Mouse (Mus musculus) midbrain, embryonic 14.5 days (tissue): Measurements from ENCODE around the gene Mapk8ip3. TPM values are rescaled to one million over a fixed set of nuclear protein-coding genes. Genes with fewer than 3 reads are reported as not detected.

Experiments used
- ATAC-seq: fragments of 200-750 bp; cut with Nextera tagmentation; 2 replicates; pipeline ENCODE4 v1.8.0; 2017; ENCODE audit warnings: moderate number of reproducible peaks, moderate library complexity; ENCODE audit not compliant: low FRiP score, low TSS enrichment
- DNase-seq: peaks from one replicate; pipeline ENCODE4 v3.0.0-alpha.2; 2015
- H3K27ac ChIP-seq: fragments of 300-500 bp; sonication (generic); replicated peaks from 2 replicates; pipeline ENCODE4 v1.5.1; 2014; ENCODE audit warnings: mild to moderate bottlenecking, low read depth, low read length, moderate library complexity
- H3K27me3 ChIP-seq: fragments of 300-500 bp; sonication (generic); 2 replicates; pipeline ENCODE4 v1.6.1; 2014; ENCODE audit warnings: low read length, control low read depth, mixed read lengths; ENCODE audit not compliant: control insufficient read depth, insufficient read depth
- H3K36me3 ChIP-seq: fragments of 300-500 bp; sonication (generic); 2 replicates; pipeline ENCODE4 v1.6.1; 2014; ENCODE audit warnings: low read length, control low read depth; ENCODE audit not compliant: control insufficient read depth, insufficient read depth
- H3K4me1 ChIP-seq: fragments of 300-500 bp; sonication (generic); 2 replicates; pipeline ENCODE4 v1.6.1; 2014; ENCODE audit warnings: mild to moderate bottlenecking, antibody characterized with exemption, low read length, control low read depth; ENCODE audit not compliant: control insufficient read depth, insufficient read depth
- H3K4me2 ChIP-seq: fragments of 300-500 bp; sonication (generic); 2 replicates; pipeline ENCODE4 v1.6.1; 2014; ENCODE audit warnings: mild to moderate bottlenecking, low read length, moderate library complexity
- H3K4me3 ChIP-seq: fragments of 300-500 bp; sonication (generic); replicated peaks from 2 replicates; pipeline ENCODE4 v1.5.1; 2014; ENCODE audit warnings: low read depth, low read length
- H3K9ac ChIP-seq: fragments of 300-500 bp; sonication (generic); replicated peaks from 2 replicates; pipeline ENCODE4 v1.6.1; 2014; ENCODE audit warnings: mild to moderate bottlenecking, low read length, moderate library complexity
- H3K9me3 ChIP-seq: fragments of 300-500 bp; sonication (generic); 2 replicates; pipeline ENCODE4 v1.6.1; 2016; ENCODE audit warnings: low read length, control low read depth, mixed read lengths; ENCODE audit not compliant: control insufficient read depth
- WGBS: fragments of 180-500 bp; shearing (Covaris S2); extraction: QIAGEN DNeasy Blood & Tissue Kit; methylation state at CpG from one replicate; pipeline ENCODE4 v1.1.7; 2014; 5-methylcytosine and 5-hydroxymethylcytosine counted together
- polyA plus RNA-seq: library from polyadenylated mRNA; unstranded; fragments of >200 nt; fragmentation: Nextera tagmentation; extraction: Ambion mirVana; gene quantifications from 2 replicates; pipeline ENCODE4 v1.2.1, GENCODE M21; 2014

The Mapk8ip3 gene
- polyA plus RNA-seq, 1 experiment from 2014 or later: 86.1 TPM

GRCm38 (mm10) chr17:24851381-24852125 is 85.2 kb downstream of the Mapk8ip3 start:
- 79% methylated on average over 10 of the region's 10 CpGs for WGBS
- H3K9me3 ChIP-seq: no peaks in the 10 kb centered on the region
- DNase-seq (no peak), ATAC-seq (no peak)
- peaks cover 17% of the 10 kb centered on the region for H3K4me1 ChIP-seq
- peak overlapping the region; percentile 59; the same call in 1 of the 2 replicates for H3K9ac ChIP-seq
- H3K4me3 ChIP-seq: peak overlapping the region; percentile 74
- no peaks in the 10 kb centered on the region; the same call in 1 of the 2 replicates for H3K27me3 ChIP-seq
- H3K4me2 ChIP-seq: peak overlapping the region; percentile 92
- no peak overlapping the region for H3K27ac ChIP-seq
- H3K36me3 ChIP-seq: peaks cover 32% of the 10 kb centered on the region

- DNase-seq (no peak), ATAC-seq (no peak)
- Histone ChIP-seq H3K4me3 (peak overlapping the region; percentile 74), H3K36me3 (peaks cover 24% of the 10 kb centered on the region), H3K27ac (peak overlapping the region; percentile 66), H3K9ac (peak overlapping the region; percentile 59), H3K9me3 (no peaks in the 10 kb centered on the region), H3K4me1 (peaks cover 17% of the 10 kb centered on the region), H3K4me2 (peak overlapping the region; percentile 92), H3K27me3 (no peaks in the 10 kb centered on the region; the same call in 1 of the 2 replicates)
- whole genome bisulfite sequencing: under 1% methylated on average over 20 of the region's 20 CpGs
Observed at GRCm38 (mm10) chr17:24850773-24851127, 86.0 kb downstream of the Mapk8ip3 start.

GRCm38 (mm10) chr17:24850065-24850772 is 86.6 kb downstream of the Mapk8ip3 start, which contains the start of gene Fahd1:
Gene Fahd1, minus strand, starts transcription at chr17:24850364.
- Histone ChIP-seq H3K27me3 (no peaks in the 10 kb centered on the region; the same call in 1 of the 2 replicates), H3K9me3 (no peaks in the 10 kb centered on the region), H3K4me3 (peak within 1 kb of the TSS; percentile 74), H3K4me1 (peaks cover 17% of the 10 kb centered on the region), H3K9ac (peak within 1 kb of the TSS; percentile 59), H3K4me2 (peak within 1 kb of the TSS; percentile 92), H3K27ac (peak within 1 kb of the TSS; percentile 81), H3K36me3 (peaks cover 18% of the 10 kb centered on the region)
- under 1% methylated on average over 58 of the region's 58 CpGs for WGBS
- peak; percentile 97 for DNase-seq
- ATAC-seq: peak; percentile 100

- Histone ChIP-seq H3K4me3 (peak overlapping the region; percentile 74), H3K4me1 (peaks cover 17% of the 10 kb centered on the region), H3K4me2 (peak overlapping the region; percentile 80), H3K36me3 (peaks cover 18% of the 10 kb centered on the region), H3K9ac (peak overlapping the region; percentile 59), H3K9me3 (no peaks in the 10 kb centered on the region), H3K27me3 (no peaks in the 10 kb centered on the region; the same call in 1 of the 2 replicates), H3K27ac (peak overlapping the region; percentile 81)
- ATAC-seq: peak; percentile 63; the same call in 1 of the 2 replicates
- no peak for DNase-seq
- WGBS: 0% methylated on average over 21 of the region's 21 CpGs
Observed at GRCm38 (mm10) chr17:24849733-24850064, 87.1 kb downstream of the Mapk8ip3 start.

GRCm38 (mm10) chr17:24848600-24849031 is 88.2 kb downstream of the Mapk8ip3 start:
- peaks cover 9% of the 10 kb centered on the region for H3K36me3 ChIP-seq
- H3K27me3 ChIP-seq: no peaks in the 10 kb centered on the region; the same call in 1 of the 2 replicates
- H3K9me3 ChIP-seq: no peaks in the 10 kb centered on the region
- DNase-seq: no peak
- H3K4me3 ChIP-seq: peak overlapping the region; percentile 74; the same call in 1 of the 2 replicates
- no peak overlapping the region for H3K27ac ChIP-seq
- no peak for ATAC-seq
- H3K4me2 ChIP-seq: peak overlapping the region; percentile 80
- peaks cover 17% of the 10 kb centered on the region for H3K4me1 ChIP-seq
- no peak overlapping the region for H3K9ac ChIP-seq

- no peak for ATAC-seq
- WGBS: 95% methylated on average over 1 of the region's 1 CpGs
- peaks cover 17% of the 10 kb centered on the region for H3K4me1 ChIP-seq
Observed at GRCm38 (mm10) chr17:24847386-24847785, 89.4 kb downstream of the Mapk8ip3 start.

GRCm38 (mm10) chr17:24844525-24844924 is 92.3 kb downstream of the Mapk8ip3 start:
- DNase-seq (no peak), ATAC-seq (no peak)
- WGBS: 55% methylated on average over 9 of the region's 9 CpGs
- no peak overlapping the region for H3K4me3 ChIP-seq
- H3K9ac ChIP-seq: no peak overlapping the region
- peaks cover 9% of the 10 kb centered on the region; the same call in 1 of the 2 replicates for H3K4me1 ChIP-seq
- H3K4me2 ChIP-seq: no peak overlapping the region
- no peaks in the 10 kb centered on the region for H3K27me3 ChIP-seq
- no peaks in the 10 kb centered on the region for H3K9me3 ChIP-seq
- H3K27ac ChIP-seq: no peak overlapping the region
- H3K36me3 ChIP-seq: no peaks in the 10 kb centered on the region

More at GRCm38 (mm10) chr17:24847386-24847785, 89.4 kb downstream of the Mapk8ip3 start:
- H3K9me3 ChIP-seq: no peaks in the 10 kb centered on the region
- H3K27ac ChIP-seq: no peak overlapping the region
- H3K36me3 ChIP-seq: no peaks in the 10 kb centered on the region
- no peaks in the 10 kb centered on the region; the same call in 1 of the 2 replicates for H3K27me3 ChIP-seq
- no peak overlapping the region for H3K4me2 ChIP-seq
- no peak for DNase-seq
- no peak overlapping the region for H3K4me3 ChIP-seq
- H3K9ac ChIP-seq: no peak overlapping the region

- ATAC-seq (no peak), DNase-seq (no peak)
- Histone ChIP-seq H3K4me2 (no peak overlapping the region), H3K27me3 (no peaks in the 10 kb centered on the region), H3K4me1 (no peaks in the 10 kb centered on the region), H3K9me3 (no peaks in the 10 kb centered on the region), H3K36me3 (no peaks in the 10 kb centered on the region), H3K9ac (no peak overlapping the region), H3K4me3 (no peak overlapping the region), H3K27ac (no peak overlapping the region)
- WGBS: 58% methylated on average over 2 of the region's 2 CpGs
Observed at GRCm38 (mm10) chr17:24842631-24843030, 94.1 kb downstream of the Mapk8ip3 start.
